Mouse (Mus musculus) kidney, postnatal 0 days (tissue): ENCODE measurements at regions not wholly inside any gene's neighbourhood (a gene's known extent, or its start where the extent isn't known, plus 50 kb on each side); places are given as distances from the start of the nearest gene placed in this dataset.

Source experiments
- ATAC-seq: fragments of 200-750 bp; cut with Nextera tagmentation; replicated peaks from 2 replicates; pipeline ENCODE4 v1.8.0; 2017; ENCODE audit warnings: low read depth, moderate number of reproducible peaks, moderate TSS enrichment, moderate library complexity; ENCODE audit not compliant: low FRiP score
- DNase-seq: peaks from one replicate; pipeline ENCODE4 v3.0.0-alpha.2; 2016; ENCODE audit warnings: low spot score
- H3K27ac ChIP-seq: fragments of 300-500 bp; sonication (generic); 2 replicates; pipeline ENCODE4 v1.5.1; 2014; ENCODE audit warnings: mild to moderate bottlenecking
- H3K27me3 ChIP-seq: fragments of 300-500 bp; sonication (generic); 2 replicates; pipeline ENCODE4 v1.6.1; 2014; ENCODE audit warnings: low read length, mixed read lengths; ENCODE audit not compliant: insufficient read depth
- H3K36me3 ChIP-seq: fragments of 300-500 bp; sonication (generic); 2 replicates; pipeline ENCODE4 v1.6.1; 2014; ENCODE audit warnings: low read length, mixed read lengths; ENCODE audit not compliant: insufficient read depth
- H3K4me1 ChIP-seq: fragments of 300-500 bp; sonication (generic); replicated peaks from 2 replicates; pipeline ENCODE4 v1.6.1; 2014; ENCODE audit warnings: antibody characterized with exemption, low read length, mixed read lengths; ENCODE audit not compliant: insufficient read depth
- H3K4me2 ChIP-seq: fragments of 300-500 bp; sonication (generic); 2 replicates; pipeline ENCODE4 v1.6.1; 2014; ENCODE audit warnings: mild to moderate bottlenecking, low read length, moderate library complexity, mixed read lengths
- H3K4me3 ChIP-seq: fragments of 300-500 bp; sonication (generic); replicated peaks from 2 replicates; pipeline ENCODE4 v1.5.1; 2014; ENCODE audit warnings: low read depth, low read length
- H3K9ac ChIP-seq: fragments of 300-500 bp; sonication (generic); 2 replicates; pipeline ENCODE4 v1.6.1; 2014; ENCODE audit warnings: low read depth, low read length
- H3K9me3 ChIP-seq: fragments of 300-500 bp; sonication (generic); replicated peaks from 2 replicates; pipeline ENCODE4 v1.6.1; 2016; ENCODE audit warnings: low read length, inconsistent platforms, mixed read lengths
- CTCF ChIP-seq: IDR thresholded peaks from 2 replicates; pipeline ENCODE4 v1.5.1; 2016; ENCODE audit warnings: antibody characterized with exemption, low read depth, mild to moderate bottlenecking, moderate library complexity
- WGBS: fragments of 180-500 bp; shearing (Covaris S2); extraction: QIAGEN DNeasy Blood & Tissue Kit; methylation state at CpG from one replicate; pipeline ENCODE4 v1.1.7; 2014; 5-methylcytosine and 5-hydroxymethylcytosine counted together

DNA sequence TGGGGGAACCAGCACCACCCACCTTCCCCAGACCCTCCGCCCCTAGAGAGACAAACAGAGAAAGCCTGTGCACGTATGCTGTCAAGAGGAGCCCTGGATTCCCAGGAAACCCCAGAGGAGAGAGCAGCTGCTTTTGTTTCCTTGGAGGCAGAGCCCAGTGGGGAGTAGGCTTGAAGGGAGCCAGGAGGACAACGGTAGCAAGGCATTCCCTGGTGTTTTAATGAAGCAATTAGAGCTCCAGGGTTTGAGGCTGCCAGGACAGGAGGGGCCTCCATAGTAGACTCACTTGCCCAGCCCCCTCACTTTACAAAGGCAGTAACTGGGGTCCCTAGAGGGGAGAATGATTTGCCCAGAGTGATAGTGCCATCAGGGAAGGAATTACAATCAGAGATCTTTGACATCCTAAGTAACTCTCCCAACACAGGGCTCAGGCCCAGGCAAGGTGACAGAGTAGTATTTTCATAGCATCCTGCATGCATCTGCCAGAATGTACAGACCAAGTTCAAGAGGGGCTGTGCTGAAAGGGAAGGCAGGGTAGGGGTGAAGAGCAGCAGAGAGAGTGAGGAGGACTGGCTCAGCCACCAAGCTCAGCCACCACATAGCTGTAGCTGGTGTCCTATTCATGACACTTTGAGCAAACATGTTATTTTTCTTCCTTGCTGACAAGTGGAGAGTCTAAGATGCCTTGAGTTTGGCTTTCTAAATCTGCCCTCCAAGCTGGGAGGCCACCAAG, 389.0 kb downstream of the Nedd1 start:
- no peaks in the 10 kb centered on the region for H3K9me3 ChIP-seq
- H3K36me3 ChIP-seq: no peaks in the 10 kb centered on the region
- no peaks in the 10 kb centered on the region for H3K4me1 ChIP-seq
- DNase-seq (no peak), ATAC-seq (no peak)
- no peak for TF ChIP-seq CTCF
- H3K9ac ChIP-seq: no peak overlapping the region
- no peak overlapping the region for H3K4me2 ChIP-seq
- WGBS: 35% methylated on average over 3 of the region's 3 CpGs
- H3K4me3 ChIP-seq: no peak overlapping the region
- no peak overlapping the region for H3K27ac ChIP-seq
- no peaks in the 10 kb centered on the region for H3K27me3 ChIP-seq

DNA sequence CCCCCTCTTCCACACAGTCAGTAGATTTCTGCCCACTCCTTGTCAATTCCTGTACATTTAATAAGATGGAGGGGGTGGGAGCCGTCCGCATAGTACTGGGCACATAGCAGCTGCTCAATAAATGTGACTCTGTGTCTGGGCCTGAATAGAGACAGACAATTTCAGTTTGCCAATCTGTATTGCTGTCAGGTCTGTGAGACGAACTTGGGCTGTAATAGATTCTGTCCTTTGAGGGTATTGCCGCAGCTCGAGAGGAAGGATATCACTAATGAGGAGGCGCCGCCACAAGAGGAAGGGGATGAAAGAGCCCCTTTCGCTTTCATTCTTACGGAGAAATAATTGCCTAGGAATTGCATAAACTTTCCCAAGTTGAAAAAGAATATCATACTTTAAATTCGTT, 392.1 kb downstream of the Nedd1 start:
- 83% methylated on average over 10 of the region's 10 CpGs for WGBS

DNA sequence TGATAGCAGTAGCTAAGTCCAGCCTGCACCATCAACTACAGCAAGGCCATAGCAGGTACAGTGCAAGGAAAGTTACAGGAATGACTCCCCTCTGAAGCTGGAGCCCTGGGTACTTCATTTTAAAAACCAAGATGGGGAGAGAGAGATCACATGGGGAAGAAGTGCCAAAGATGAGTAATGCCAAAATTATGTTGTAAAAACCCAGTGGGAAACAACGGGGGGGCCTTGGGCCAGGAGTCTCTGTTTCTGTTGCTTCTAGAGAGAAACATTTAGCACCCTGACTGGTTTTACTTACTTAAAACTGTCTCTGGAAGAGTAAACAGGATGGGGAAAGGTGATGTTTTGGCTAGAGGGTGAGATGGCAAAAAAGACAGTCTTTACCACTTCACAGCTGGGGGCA, 392.6 kb downstream of the Nedd1 start:
- Histone ChIP-seq H3K9me3 (no peaks in the 10 kb centered on the region), H3K27ac (no peak overlapping the region), H3K36me3 (no peaks in the 10 kb centered on the region), H3K9ac (no peak overlapping the region), H3K4me3 (no peak overlapping the region), H3K27me3 (no peaks in the 10 kb centered on the region), H3K4me2 (no peak overlapping the region), H3K4me1 (no peaks in the 10 kb centered on the region)
- no peak for DNase-seq
- ATAC-seq: no peak
- TF ChIP-seq CTCF: no peak
- WGBS: 39% methylated on average over 1 of the region's 1 CpGs

More for the DNA sequence above, 392.1 kb downstream of the Nedd1 start:
- H3K36me3 ChIP-seq: no peaks in the 10 kb centered on the region
- H3K4me1 ChIP-seq: no peaks in the 10 kb centered on the region
- H3K9ac ChIP-seq: no peak overlapping the region
- ATAC-seq: no peak
- no peak for DNase-seq
- H3K9me3 ChIP-seq: no peaks in the 10 kb centered on the region
- H3K27me3 ChIP-seq: no peaks in the 10 kb centered on the region
- TF ChIP-seq CTCF: no peak
- no peak overlapping the region for H3K4me3 ChIP-seq
- no peak overlapping the region for H3K4me2 ChIP-seq
- H3K27ac ChIP-seq: no peak overlapping the region

DNA sequence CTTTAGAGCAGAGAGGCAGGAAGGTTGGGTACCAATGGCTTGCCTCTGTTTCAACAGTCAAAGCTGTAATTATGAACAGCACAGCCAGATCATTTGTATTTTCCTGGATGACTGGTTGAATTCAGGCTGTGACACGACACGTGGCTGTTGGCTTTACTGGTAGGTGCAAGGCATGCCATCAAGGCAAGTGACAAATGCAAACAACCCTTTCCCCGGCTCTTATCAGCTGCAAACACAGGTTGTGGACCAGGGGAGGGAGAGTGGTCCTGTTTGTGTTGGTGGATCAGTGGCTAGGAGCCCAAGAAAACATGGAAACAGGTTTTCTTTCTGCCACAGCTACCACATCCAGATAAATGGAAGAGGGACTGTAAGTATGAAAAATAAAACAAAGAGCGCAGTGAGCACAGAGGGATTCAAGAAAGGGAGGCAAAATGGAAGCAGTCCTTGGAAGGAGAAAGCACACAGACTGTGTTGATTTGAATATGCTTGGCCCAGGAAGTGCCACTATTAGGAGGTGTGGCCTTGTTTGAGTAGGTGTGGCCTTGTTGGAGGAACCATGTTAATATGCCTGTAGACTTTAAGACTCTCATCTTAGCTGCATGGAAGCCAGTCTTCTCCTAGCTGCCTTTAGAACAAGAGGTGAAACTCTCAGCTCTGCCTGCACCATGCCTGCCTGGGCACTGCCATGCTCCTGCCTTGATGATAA, 396.8 kb downstream of the Nedd1 start:
- Histone ChIP-seq H3K27me3 (no peaks in the 10 kb centered on the region), H3K4me3 (no peak overlapping the region), H3K9me3 (no peaks in the 10 kb centered on the region), H3K4me1 (no peaks in the 10 kb centered on the region), H3K27ac (no peak overlapping the region), H3K36me3 (no peaks in the 10 kb centered on the region), H3K9ac (no peak overlapping the region), H3K4me2 (no peak overlapping the region)
- 68% methylated on average over 4 of the region's 4 CpGs for WGBS
- DNase-seq (no peak), ATAC-seq (no peak)
- no peak for TF ChIP-seq CTCF

DNA sequence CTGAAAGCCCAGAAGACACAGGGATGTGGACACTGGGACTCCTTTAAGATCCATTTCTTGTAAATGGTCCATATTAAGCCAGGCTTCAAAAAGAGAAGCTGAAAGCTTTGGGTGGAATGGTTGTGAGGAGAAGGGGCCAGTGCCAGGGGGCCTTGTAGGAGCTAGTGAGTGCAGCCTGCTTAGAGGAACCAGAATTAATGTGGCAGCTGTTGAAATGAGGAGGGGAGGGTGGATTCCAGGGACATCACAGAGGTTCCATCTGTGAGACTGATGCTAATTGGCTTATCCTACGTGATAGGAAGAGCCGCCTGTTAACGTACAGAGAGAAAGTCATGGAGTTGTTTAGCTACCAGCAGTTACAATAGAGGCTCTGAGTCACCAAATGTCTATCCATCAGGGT, 407.6 kb downstream of the Nedd1 start:
- no peak overlapping the region for H3K4me3 ChIP-seq

DNA sequence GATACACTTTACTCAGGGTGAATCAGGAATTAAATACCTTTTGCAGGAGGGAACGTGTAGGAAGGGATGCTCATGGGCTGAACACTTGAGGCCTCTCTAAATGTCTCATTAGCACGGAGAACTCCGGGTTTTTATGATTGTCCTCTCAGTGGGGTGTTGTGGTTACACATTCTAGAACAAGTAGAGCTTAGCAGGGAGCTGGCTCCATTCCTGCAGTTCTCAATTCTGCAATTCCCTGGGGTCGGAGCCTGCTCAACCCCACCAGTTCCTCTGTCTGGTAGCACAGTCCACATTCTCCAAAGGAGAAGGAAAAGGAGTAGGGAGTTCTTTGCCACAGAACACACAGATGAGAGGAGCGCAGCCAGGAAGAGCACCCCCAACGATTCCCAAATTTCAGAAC, 409.9 kb downstream of the Nedd1 start:
- Histone ChIP-seq H3K36me3 (no peaks in the 10 kb centered on the region), H3K9ac (no peak overlapping the region), H3K4me2 (no peak overlapping the region), H3K27ac (no peak overlapping the region), H3K9me3 (no peaks in the 10 kb centered on the region), H3K27me3 (no peaks in the 10 kb centered on the region), H3K4me3 (no peak overlapping the region), H3K4me1 (no peaks in the 10 kb centered on the region)
- ATAC-seq (no peak), DNase-seq (no peak)
- no peak for TF ChIP-seq CTCF
- 80% methylated on average over 6 of the region's 6 CpGs for WGBS

More for the DNA sequence above, 407.6 kb downstream of the Nedd1 start:
- Histone ChIP-seq H3K4me1 (no peaks in the 10 kb centered on the region), H3K36me3 (no peaks in the 10 kb centered on the region), H3K27me3 (no peaks in the 10 kb centered on the region), H3K27ac (no peak overlapping the region), H3K9ac (no peak overlapping the region), H3K9me3 (no peaks in the 10 kb centered on the region), H3K4me2 (no peak overlapping the region)
- DNase-seq (no peak), ATAC-seq (no peak)
- 79% methylated on average over 3 of the region's 3 CpGs for WGBS
- TF ChIP-seq CTCF: no peak
